Mouse (Mus musculus) forebrain, embryonic 12.5 days (tissue): Measurements from ENCODE around the gene Fli1. TPM values are rescaled to one million over a fixed set of nuclear protein-coding genes. Genes with fewer than 3 reads are reported as not detected.

ENCODE experiments used
- ATAC-seq: fragments of 200-750 bp; cut with Nextera tagmentation; 2 replicates; pipeline ENCODE4 v1.8.0; 2017; ENCODE audit warnings: moderate TSS enrichment; ENCODE audit not compliant: low FRiP score
- H3K27ac ChIP-seq: fragments of 300-500 bp; sonication (generic); 2 replicates; pipeline ENCODE4 v1.5.1; 2016; ENCODE audit warnings: mild to moderate bottlenecking
- H3K27me3 ChIP-seq: fragments of 300-500 bp; sonication (generic); 2 replicates; pipeline ENCODE4 v1.6.1; 2016; ENCODE audit warnings: mild to moderate bottlenecking
- H3K36me3 ChIP-seq: fragments of 300-500 bp; sonication (generic); replicated peaks from 2 replicates; pipeline ENCODE4 v1.6.1; 2016; ENCODE audit warnings: mild to moderate bottlenecking
- H3K4me1 ChIP-seq: fragments of 300-500 bp; sonication (generic); 2 replicates; pipeline ENCODE4 v1.6.1; 2016
- H3K4me2 ChIP-seq: fragments of 300-500 bp; sonication (generic); 2 replicates; pipeline ENCODE4 v1.6.1; 2016; ENCODE audit warnings: mild to moderate bottlenecking, moderate library complexity
- H3K4me3 ChIP-seq: fragments of 300-500 bp; sonication (generic); replicated peaks from 2 replicates; pipeline ENCODE4 v1.5.1; 2016; ENCODE audit warnings: mild to moderate bottlenecking
- H3K9ac ChIP-seq: fragments of 300-500 bp; sonication (generic); 2 replicates; pipeline ENCODE4 v1.6.1; 2016; ENCODE audit warnings: mild to moderate bottlenecking
- H3K9me3 ChIP-seq: fragments of 300-500 bp; sonication (generic); 2 replicates; pipeline ENCODE4 v1.6.1; 2016
- WGBS: fragments of 180-500 bp; shearing (Covaris S2); methylation state at CpG from one replicate; pipeline ENCODE4 v1.1.7; 2016; 5-methylcytosine and 5-hydroxymethylcytosine counted together
- polyA plus RNA-seq: library from polyadenylated mRNA; unstranded; fragments of >200 nt; fragmentation: Nextera tagmentation; extraction: Ambion mirVana; gene quantifications from 2 replicates; pipeline ENCODE4 v1.2.1, GENCODE M21; 2016

The Fli1 gene
- polyA plus RNA-seq, 1 experiment from 2014 or later = 9.4 TPM

DNA sequence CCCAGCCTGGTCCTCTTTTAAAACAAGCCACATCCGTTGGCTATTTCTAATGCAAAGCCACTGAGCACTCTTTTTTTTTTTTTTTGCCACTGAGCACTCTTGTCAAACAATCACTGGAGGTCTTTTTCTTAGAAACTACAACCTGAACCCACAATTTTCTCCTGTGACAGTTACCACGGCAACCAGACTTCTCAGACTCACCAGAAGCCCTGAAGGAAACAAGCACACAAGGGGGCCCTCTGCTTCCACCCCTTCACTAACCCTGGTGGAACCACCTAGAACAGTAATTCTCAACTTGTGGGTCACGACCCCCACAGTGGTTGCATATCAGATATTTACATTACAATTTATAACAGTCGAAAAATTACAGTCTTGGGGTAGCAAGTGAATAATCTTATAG, 53.3 kb downstream of the Fli1 start:
- H3K27me3 ChIP-seq = peaks cover 4% of the 10 kb centered on the region; the same call in 1 of the 2 replicates
- no peak overlapping the region for H3K4me3 ChIP-seq
- 68% methylated on average over 4 of the region's 4 CpGs for WGBS
- no peaks in the 10 kb centered on the region for H3K9me3 ChIP-seq
- H3K4me2 ChIP-seq = no peak overlapping the region
- no peak overlapping the region for H3K27ac ChIP-seq
- no peaks in the 10 kb centered on the region for H3K36me3 ChIP-seq
- H3K4me1 ChIP-seq = no peaks in the 10 kb centered on the region
- no peak for ATAC-seq
- H3K9ac ChIP-seq = no peak overlapping the region

DNA sequence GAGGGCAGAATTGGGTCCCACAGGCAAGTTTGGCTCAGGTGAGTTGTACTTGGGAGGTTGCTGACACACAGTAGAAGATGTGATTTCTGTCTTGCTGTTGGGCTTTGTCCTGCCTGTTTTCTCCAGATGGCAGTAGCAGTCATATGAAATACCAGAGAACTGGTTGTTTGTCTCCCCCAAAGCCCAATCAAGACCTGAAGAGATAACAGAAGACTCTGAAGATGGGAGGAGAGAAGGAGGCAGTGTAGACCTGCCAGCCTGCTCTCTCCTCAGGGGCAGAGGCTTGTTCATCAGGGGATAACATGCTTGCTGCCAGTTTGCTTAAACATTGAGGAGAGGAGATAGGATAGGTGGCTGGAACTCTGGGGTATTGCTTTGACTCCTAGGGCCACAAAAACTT, 54.0 kb downstream of the Fli1 start:
- peaks cover under 1% of the 10 kb centered on the region; the same call in 1 of the 2 replicates for H3K27me3 ChIP-seq
- H3K4me3 ChIP-seq = no peak overlapping the region
- H3K36me3 ChIP-seq = no peaks in the 10 kb centered on the region
- no peak overlapping the region for H3K4me2 ChIP-seq
- H3K27ac ChIP-seq = no peak overlapping the region
- no peaks in the 10 kb centered on the region for H3K4me1 ChIP-seq
- H3K9ac ChIP-seq = no peak overlapping the region
- ATAC-seq = no peak
- no peaks in the 10 kb centered on the region for H3K9me3 ChIP-seq

DNA sequence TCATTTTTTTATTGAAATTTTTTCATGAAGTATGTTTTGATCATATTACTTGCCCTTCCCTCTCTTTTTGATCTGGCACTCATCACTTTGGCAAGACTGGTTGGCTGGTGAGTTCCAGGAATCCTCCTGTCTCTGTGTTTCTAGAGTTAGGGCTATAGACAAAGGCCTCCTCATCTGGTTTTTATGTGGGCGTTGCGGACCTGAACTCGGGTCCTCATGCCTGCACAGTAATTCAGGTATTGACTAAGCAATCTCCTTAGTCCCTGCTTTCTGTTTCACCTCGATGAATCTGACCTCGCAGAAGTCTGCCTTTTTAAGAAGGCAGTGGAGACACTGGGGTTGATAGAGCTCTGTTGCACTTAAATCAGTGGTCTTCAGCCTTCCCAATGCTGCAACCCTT, 54.8 kb downstream of the Fli1 start:
- Histone ChIP-seq H3K36me3 (no peaks in the 10 kb centered on the region), H3K9ac (no peak overlapping the region), H3K27ac (no peak overlapping the region), H3K27me3 (no peaks in the 10 kb centered on the region), H3K9me3 (no peaks in the 10 kb centered on the region), H3K4me2 (no peak overlapping the region), H3K4me1 (no peaks in the 10 kb centered on the region), H3K4me3 (no peak overlapping the region)
- no peak for ATAC-seq
- whole genome bisulfite sequencing = 96% methylated on average over 5 of the region's 5 CpGs

DNA sequence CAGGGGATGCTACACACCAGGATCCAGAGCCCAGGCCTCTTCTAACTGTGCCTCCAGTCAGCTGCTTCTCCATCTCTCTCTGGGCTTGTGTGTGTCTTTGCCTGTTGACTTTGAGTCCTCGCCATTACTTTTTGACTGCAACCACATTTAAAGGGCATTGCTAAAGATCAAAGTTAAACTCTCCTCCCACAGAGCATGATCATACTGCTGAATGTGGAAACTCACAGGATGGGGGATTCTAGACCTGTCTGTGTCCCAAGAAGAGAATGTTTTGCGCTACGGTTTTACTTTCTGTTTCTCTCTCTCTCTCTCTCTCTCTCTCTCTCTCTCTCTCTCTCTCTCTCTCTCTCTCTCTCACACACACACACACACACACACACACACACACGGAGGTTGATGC, 55.3 kb downstream of the Fli1 start:
- Histone ChIP-seq H3K27me3 (no peaks in the 10 kb centered on the region), H3K9ac (no peak overlapping the region), H3K4me3 (no peak overlapping the region), H3K9me3 (no peaks in the 10 kb centered on the region), H3K4me2 (no peak overlapping the region), H3K4me1 (no peaks in the 10 kb centered on the region), H3K36me3 (no peaks in the 10 kb centered on the region), H3K27ac (no peak overlapping the region)
- no peak for ATAC-seq
- WGBS = 85% methylated on average over 4 of the region's 4 CpGs

DNA sequence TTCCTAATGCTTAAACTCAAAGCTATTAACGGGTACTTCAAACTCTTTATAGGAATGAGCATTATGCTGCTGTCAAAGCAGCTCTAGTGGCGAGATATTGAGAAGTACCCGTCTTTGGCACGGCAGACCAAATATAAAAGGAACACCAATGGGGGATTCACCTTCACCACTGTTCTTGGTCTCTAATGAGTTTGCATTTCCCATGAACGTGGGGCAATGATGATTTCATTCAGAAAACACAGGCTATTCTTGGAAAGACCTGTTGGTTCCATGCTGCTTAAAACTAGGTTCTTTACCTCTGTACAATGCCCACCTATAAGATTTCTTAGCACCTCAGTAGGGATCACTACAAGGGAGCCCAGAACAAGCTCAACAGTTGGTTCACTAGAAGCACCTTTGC, 62.2 kb downstream of the Fli1 start:
- Histone ChIP-seq H3K9ac (no peak overlapping the region), H3K9me3 (no peaks in the 10 kb centered on the region), H3K27ac (no peak overlapping the region), H3K27me3 (no peaks in the 10 kb centered on the region), H3K4me1 (no peaks in the 10 kb centered on the region), H3K4me3 (no peak overlapping the region), H3K36me3 (no peaks in the 10 kb centered on the region), H3K4me2 (no peak overlapping the region)
- 77% methylated on average over 5 of the region's 5 CpGs for WGBS
- no peak for ATAC-seq

DNA sequence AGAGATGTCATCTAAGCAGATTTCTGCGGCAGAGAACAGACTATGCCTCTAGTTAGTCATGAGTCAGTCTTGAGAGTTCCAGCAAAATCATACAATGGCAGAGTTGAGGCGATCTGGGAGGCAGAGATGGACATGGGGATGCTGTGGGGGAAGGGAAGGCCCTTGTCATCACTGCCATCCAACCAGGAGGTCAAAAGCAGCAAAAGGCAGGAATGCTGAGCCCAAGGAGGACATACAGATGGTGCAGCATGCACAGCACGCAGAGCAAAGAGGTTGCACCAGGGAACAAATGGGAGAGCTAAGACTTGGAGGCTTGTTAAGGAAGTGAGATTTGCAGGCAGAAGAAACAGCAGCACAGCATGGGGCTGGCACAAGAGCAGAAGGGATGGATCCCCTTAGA, 63.9 kb downstream of the Fli1 start:
- Histone ChIP-seq H3K4me3 (no peak overlapping the region), H3K36me3 (no peaks in the 10 kb centered on the region), H3K9me3 (no peaks in the 10 kb centered on the region), H3K27me3 (no peaks in the 10 kb centered on the region), H3K9ac (no peak overlapping the region), H3K4me1 (no peaks in the 10 kb centered on the region), H3K27ac (no peak overlapping the region), H3K4me2 (no peak overlapping the region)
- 71% methylated on average over 3 of the region's 3 CpGs for WGBS
- ATAC-seq = no peak

DNA sequence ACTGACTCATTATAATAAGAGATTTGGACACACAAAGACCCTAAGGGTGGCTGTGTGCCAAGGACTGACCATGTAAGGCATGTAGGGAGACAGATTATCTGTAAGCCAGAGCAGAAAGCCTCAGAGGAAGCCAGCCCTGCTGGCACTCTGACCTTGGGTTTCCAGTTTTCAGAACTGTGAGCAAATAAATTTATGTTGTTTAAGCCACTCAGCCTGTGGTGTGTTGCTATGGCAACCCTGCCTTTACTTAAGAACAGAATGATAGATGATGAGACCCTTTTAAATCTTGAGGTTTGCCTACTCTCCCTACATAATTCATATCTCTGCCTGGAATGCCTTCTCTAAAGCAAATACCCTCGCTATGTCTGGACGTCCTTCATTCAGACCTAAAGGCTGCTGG, 64.6 kb downstream of the Fli1 start:
- H3K4me2 ChIP-seq = no peak overlapping the region

DNA sequence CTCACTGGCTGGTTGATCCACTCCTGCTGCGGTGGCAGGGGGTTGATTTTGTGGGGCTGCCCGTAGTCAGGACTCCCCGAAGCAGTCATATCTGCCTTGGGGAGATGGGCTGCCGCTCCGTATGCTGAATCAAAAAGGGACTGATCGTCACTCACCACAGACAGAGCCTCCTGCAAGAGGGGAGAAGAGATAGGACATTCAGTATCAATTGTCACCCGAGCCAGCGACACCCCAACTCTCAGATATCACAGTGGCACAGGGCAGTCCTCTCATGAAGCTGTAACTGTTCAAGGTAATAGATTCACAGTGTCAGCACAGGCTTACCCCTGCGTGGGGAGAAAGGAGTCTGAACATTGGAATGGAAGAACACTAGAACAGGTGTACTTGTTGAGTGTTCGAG, 66.1 kb downstream of the Fli1 start:
- H3K4me3 ChIP-seq = no peak overlapping the region
- H3K36me3 ChIP-seq = no peaks in the 10 kb centered on the region
- no peak for ATAC-seq
- H3K4me2 ChIP-seq = no peak overlapping the region
- no peaks in the 10 kb centered on the region for H3K9me3 ChIP-seq
- H3K9ac ChIP-seq = no peak overlapping the region
- H3K4me1 ChIP-seq = no peaks in the 10 kb centered on the region
- no peaks in the 10 kb centered on the region for H3K27me3 ChIP-seq
- H3K27ac ChIP-seq = no peak overlapping the region
- WGBS = 93% methylated on average over 10 of the region's 10 CpGs

More for the DNA sequence above, 64.6 kb downstream of the Fli1 start:
- Histone ChIP-seq H3K4me3 (no peak overlapping the region), H3K27me3 (no peaks in the 10 kb centered on the region), H3K36me3 (no peaks in the 10 kb centered on the region), H3K27ac (no peak overlapping the region), H3K9me3 (no peaks in the 10 kb centered on the region), H3K4me1 (no peaks in the 10 kb centered on the region), H3K9ac (no peak overlapping the region)
- 69% methylated on average over 2 of the region's 2 CpGs for WGBS
- no peak for ATAC-seq

DNA sequence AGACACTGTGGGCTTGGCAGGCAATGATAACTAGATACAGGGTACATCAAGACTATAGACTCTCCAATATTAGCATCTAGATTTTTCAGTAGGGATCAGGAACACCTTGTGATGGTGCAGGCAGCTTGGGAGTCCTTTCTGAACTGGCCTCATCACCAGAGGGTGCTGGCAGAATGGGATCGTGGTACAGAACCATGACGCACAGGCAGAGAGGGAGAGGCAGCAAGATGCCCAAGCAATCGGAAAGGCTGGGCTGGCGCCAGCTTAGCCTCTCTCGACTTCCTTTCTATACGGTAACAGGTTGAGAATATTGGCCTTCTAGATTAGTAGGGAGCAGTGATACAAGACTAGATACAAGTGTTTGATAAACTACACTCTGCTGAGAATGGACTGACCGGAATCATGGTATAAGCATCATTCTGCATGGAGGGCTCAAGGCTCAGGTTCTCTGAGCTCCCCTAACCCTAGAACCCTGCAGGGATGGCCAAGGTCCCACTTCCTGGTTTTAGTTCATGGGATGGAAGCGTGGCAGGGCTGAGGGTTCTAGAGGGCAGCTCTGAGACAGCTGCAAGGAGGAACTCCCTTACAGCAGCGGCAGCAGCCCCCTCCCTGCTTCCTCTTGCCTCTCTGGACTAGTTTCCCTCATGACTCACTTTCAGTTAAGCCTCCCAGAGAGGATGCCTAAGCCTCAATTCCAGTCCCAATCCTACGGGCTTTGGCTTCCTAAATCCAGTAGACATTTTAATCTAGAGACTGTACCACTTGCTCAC, 67.9 kb downstream of the Fli1 start:
- no peaks in the 10 kb centered on the region for H3K9me3 ChIP-seq
- 86% methylated on average over 10 of the region's 10 CpGs for WGBS
- H3K9ac ChIP-seq = no peak overlapping the region

DNA sequence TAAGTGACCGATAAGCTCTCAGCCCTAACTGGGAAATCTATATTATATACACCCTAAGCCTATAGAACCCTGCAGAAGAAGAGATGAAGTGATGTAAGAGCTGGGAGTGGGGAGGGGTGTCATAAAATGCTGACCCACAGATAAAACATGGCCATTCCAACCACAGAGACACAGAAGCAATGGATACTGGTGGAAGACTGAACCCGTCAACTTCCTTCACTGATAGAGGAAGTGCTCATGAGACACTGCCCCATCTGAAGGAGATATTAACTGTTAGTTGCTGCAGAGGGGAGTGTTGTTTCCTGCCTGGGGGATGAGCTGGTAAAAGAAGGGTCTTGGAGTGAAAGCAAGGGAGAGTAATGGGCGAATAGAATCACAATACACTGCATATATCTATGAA, 70.3 kb downstream of the Fli1 start:
- no peak for ATAC-seq
- Histone ChIP-seq H3K4me1 (peaks cover 13% of the 10 kb centered on the region), H3K9ac (no peak overlapping the region), H3K27me3 (0 out of 2 replicates have a peak, but pooled peaks cover 2% of the 10 kb centered on the region), H3K36me3 (no peaks in the 10 kb centered on the region), H3K27ac (no peak overlapping the region), H3K9me3 (no peaks in the 10 kb centered on the region), H3K4me3 (no peak overlapping the region), H3K4me2 (no peak overlapping the region)
- 89% methylated on average over 3 of the region's 3 CpGs for WGBS

More for the DNA sequence above, 67.9 kb downstream of the Fli1 start:
- H3K27me3 ChIP-seq = 0 out of 2 replicates have a peak, but pooled peaks cover 2% of the 10 kb centered on the region
- H3K36me3 ChIP-seq = no peaks in the 10 kb centered on the region
- H3K4me3 ChIP-seq = no peak overlapping the region
- H3K27ac ChIP-seq = no peak overlapping the region
- H3K4me1 ChIP-seq = no peaks in the 10 kb centered on the region
- no peak overlapping the region for H3K4me2 ChIP-seq
- ATAC-seq = no peak

DNA sequence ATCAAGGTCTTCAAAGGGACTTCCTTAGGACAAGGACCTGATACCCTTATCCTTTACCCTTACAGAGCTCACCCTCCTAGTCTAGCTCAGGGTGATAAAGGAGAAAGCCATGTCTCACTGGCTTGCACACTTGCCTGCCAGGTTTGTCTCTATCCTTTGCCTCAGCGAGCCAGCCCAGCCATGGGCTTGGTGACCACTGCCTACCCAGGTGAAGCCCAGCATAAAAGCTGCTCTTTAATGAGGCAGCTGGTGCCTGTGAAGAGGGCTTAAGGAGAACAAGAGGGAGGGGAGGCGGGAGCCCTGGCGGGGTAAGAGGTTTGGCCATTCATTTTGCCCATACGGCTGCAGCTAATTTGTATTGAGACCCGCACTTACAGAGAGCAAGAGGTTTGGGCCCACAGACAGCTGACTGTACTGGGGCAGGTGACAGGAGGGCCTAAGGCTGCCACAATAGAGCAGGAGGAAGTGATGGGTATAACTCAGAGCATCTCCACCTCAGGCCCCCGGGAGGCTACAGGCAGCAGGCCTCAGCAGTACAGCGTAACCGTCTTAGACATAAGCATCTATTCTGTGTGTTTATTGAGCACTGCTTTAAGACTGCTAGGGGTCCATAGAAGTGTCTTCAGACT, 73.4 kb downstream of the Fli1 start:
- WGBS = 21% methylated on average over 8 of the region's 8 CpGs
- no peak overlapping the region for H3K4me3 ChIP-seq
- H3K4me1 ChIP-seq = peaks cover 13% of the 10 kb centered on the region
- peak; percentile 63; the same call in 1 of the 2 replicates for ATAC-seq
- H3K27me3 ChIP-seq = 0 out of 2 replicates have a peak, but pooled peaks cover 2% of the 10 kb centered on the region
- no peak overlapping the region for H3K27ac ChIP-seq
- no peak overlapping the region for H3K4me2 ChIP-seq
- H3K36me3 ChIP-seq = no peaks in the 10 kb centered on the region
- H3K9me3 ChIP-seq = no peaks in the 10 kb centered on the region
- H3K9ac ChIP-seq = no peak overlapping the region

DNA sequence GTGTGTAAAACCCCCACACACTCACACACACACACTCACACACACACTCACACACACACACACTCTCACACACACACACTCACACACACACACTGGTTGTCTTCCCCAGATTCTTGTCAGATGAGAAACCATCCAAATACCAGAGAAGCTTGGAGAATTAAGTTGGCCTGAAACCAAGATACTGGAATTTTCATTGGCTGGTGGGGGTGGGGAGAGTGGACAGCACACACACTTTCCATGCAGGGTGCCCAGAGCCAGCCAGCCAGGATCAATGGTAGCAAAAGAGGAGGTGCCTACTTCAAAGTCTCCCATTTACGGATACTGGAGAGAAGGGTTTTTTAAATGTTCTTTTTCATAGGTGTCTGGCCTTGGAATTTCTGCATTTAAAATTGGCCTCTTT, 74.3 kb downstream of the Fli1 start:
- Histone ChIP-seq H3K36me3 (no peaks in the 10 kb centered on the region), H3K27me3 (0 out of 2 replicates have a peak, but pooled peaks cover 2% of the 10 kb centered on the region), H3K4me2 (no peak overlapping the region), H3K27ac (no peak overlapping the region), H3K9ac (no peak overlapping the region), H3K9me3 (no peaks in the 10 kb centered on the region), H3K4me1 (peaks cover 13% of the 10 kb centered on the region), H3K4me3 (no peak overlapping the region)
- 67% methylated on average over 1 of the region's 1 CpGs for WGBS
- no peak for ATAC-seq

DNA sequence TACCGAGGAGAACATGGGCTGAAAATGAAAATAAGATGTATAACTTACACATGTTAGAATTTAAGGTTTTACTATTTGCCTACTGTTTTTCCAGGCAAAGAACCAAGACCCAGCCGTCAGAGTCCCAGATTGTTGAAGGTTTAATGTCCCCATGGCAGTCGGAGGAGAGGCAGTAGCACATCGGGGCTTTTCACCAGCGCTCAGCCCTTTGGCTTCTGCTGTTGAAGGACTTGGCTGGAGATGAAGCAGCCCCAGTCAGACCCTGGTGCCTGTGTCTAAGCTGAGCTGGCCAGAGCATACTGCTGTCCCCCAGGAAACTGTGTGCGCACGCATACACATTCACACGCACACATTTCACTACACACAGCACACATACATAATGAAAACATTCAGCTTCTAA, 75.2 kb downstream of the Fli1 start:
- Histone ChIP-seq H3K9ac (no peak overlapping the region), H3K4me1 (peaks cover 13% of the 10 kb centered on the region), H3K4me3 (no peak overlapping the region), H3K4me2 (no peak overlapping the region), H3K27ac (no peak overlapping the region), H3K27me3 (0 out of 2 replicates have a peak, but pooled peaks cover 2% of the 10 kb centered on the region), H3K9me3 (no peaks in the 10 kb centered on the region), H3K36me3 (no peaks in the 10 kb centered on the region)
- 87% methylated on average over 8 of the region's 8 CpGs for WGBS
- no peak for ATAC-seq
